Mouse (Mus musculus) erythroblast, embryonic 14.5 days (primary cell): ENCODE data around the gene Nrip1.
A peak's percentile ranks its signal among the peaks of the same experiment; 100 is the strongest.

ENCODE experiments used
- GATA1 ChIP-seq: IDR thresholded peaks from 2 replicates; pipeline ENCODE4 v1.6.1; 2012; ENCODE audit warnings: low read length, inconsistent platforms, mixed read lengths
- TAL1 ChIP-seq: IDR thresholded peaks from 3 replicates; pipeline ENCODE4 v1.6.1; 2012; ENCODE audit warnings: low read length, inconsistent platforms, mixed read lengths

DNA sequence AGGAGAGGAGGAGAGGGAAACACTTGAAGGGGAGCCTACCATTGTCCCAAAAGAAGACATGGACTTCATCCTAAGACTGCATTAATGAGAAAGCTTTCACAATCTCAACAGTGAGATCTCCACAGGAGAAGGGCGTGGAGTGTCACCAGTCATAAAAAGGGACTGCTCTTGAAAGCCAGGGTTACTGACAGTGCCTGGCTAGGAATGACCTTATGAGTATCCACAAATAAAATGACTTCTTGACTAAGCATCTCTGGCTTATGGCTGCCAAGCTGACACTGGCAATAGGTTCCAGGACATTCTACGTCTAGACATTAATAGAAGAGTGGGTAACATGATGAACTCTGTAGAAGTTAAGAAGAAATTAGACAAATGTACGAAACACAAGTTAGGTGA lies 48.3 kb downstream of the Nrip1 start:
- TF ChIP-seq TAL1, result no peak
- TF ChIP-seq GATA1, result peak; percentile 55
